Mouse (Mus musculus) hematopoietic multipotent progenitor cell, adult 10-12 weeks (in vitro differentiated cells): Measurements from ENCODE around the gene Cysltr1. TPM values are rescaled to one million over a fixed set of nuclear protein-coding genes. Genes with fewer than 3 reads are reported as not detected.

Source experiments
- polyA plus RNA-seq: library from polyadenylated mRNA; stranded (reverse); fragments of >175 nt; gene quantifications from 2 replicates; pipeline ENCODE4 v1.2.3, GENCODE M21; 2012; ENCODE audit warnings: low replicate concordance

Gene Cysltr1
- polyA plus RNA-seq = 0.07 TPM in 1 of 2 replicates, not detected in the other

GRCm38 (mm10) chrX:106603386-106603785, at the start of gene Cysltr1:
TSS of gene Cysltr1 (minus strand) at chrX:106603679.

GRCm38 (mm10) chrX:106582886-106583285, 20.6 kb downstream of the Cysltr1 start, which contains the start of gene Gm5127:
TSS of gene Gm5127 (plus strand) at chrX:106583186.

Other genes with a start within 250 kb of the Cysltr1 start
- not detected in 2 replicates for gene Fndc3c1, start 118.3 kb downstream of the Cysltr1 start, polyA plus RNA-seq
- not detected in 2 replicates for gene Gm5127, start 20.5 kb downstream of the Cysltr1 start, polyA plus RNA-seq
- not detected in 2 replicates for gene Rtl3, start 237.0 kb upstream of the Cysltr1 start, polyA plus RNA-seq